Mouse (Mus musculus) cortical plate, adult 2 months (tissue): ENCODE measurements around the gene Pzp. TPM values are rescaled to one million over a fixed set of nuclear protein-coding genes. Genes with fewer than 3 reads are reported as not detected.

Experiments used
- H3K27ac ChIP-seq: fragments of 200-500 bp; 2 replicates; pipeline ENCODE4 v1.5.1; 2012; ENCODE audit warnings: low read length, control low read depth, inconsistent platforms; ENCODE audit not compliant: insufficient read depth
- H3K4me1 ChIP-seq: fragments of 200-500 bp; 2 replicates; pipeline ENCODE4 v1.6.1; 2011; ENCODE audit warnings: low read length; ENCODE audit not compliant: control insufficient read depth, insufficient read depth
- H3K4me3 ChIP-seq: fragments of 200-500 bp; 2 replicates; pipeline ENCODE4 v1.5.1; 2011; ENCODE audit warnings: mild to moderate bottlenecking, low read length, control low read depth; ENCODE audit not compliant: insufficient read depth
- CTCF ChIP-seq: fragments of 200-500 bp; IDR thresholded peaks from 2 replicates; pipeline ENCODE4 v1.5.1; 2011; ENCODE audit warnings: mild to moderate bottlenecking, control low read depth, low read length; ENCODE audit not compliant: insufficient read depth; ENCODE audit errors: extremely low read depth
- POLR2A ChIP-seq: fragments of 200-500 bp; IDR thresholded peaks from 2 replicates; pipeline ENCODE4 v1.6.1; 2011; ENCODE audit warnings: mild to moderate bottlenecking, low read length, control low read depth; ENCODE audit not compliant: insufficient read depth; ENCODE audit errors: extremely low read depth
- polyA plus RNA-seq: library from polyadenylated mRNA; depleted of rRNA; stranded (reverse); fragments of >200 nt; gene quantifications from 2 replicates; pipeline ENCODE4 v1.2.3, GENCODE M21; 2012

Pzp gene
- polyA plus RNA-seq, 1 experiment: not detected

- no peak for TF ChIP-seq CTCF
- TF ChIP-seq POLR2A: no peak
- Histone ChIP-seq H3K4me1 (no peaks in the 10 kb centered on the region), H3K4me3 (no peak overlapping the region), H3K27ac (no peak overlapping the region)
Measured at GRCm38 (mm10) chr6:128528491-128528890, 2.0 kb upstream of the Pzp start.

DNA sequence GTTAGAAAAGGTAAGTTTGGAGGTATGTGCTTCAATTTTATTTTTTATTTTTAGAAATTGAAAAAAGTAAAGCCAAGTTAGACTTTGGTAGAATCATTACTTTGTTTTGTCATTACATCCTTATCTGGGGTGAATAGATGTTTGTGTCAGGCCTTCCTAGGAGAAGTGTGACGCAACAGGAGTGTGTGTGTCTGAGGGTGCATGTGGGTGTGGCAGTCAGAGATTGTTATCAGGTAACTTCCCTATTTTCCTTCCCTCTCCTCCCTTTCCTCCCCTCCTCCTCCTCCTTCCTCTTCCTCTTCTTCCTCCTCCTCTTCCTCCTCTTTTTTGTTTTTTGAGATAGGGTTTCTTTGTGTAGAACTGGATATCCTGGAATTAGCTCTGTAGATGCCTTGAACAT is 590 bp upstream of the Pzp start:
- TF ChIP-seq POLR2A (no peak), CTCF (no peak)
- H3K4me3 ChIP-seq: no peak overlapping the region
- no peaks in the 10 kb centered on the region for H3K4me1 ChIP-seq
- H3K27ac ChIP-seq: no peak overlapping the region

DNA sequence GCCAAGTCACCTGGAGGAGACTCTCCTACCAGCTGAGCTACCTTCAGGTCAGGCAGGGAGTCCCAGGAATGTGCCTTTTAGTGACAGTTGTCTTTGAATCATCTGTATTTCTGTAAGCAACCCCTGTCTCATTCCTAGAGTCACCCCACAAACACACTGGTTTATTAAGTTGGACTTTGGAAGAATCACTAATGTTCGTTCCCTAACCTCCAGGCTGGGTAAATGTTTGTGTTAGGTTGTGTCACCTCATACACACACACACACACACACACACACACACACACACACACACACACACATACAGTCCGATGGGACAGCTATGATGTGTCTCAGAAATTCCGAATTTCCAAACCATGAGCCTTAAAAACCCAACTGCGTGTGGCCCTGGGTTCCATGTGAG is 719 bp downstream of the Pzp start:
- no peak overlapping the region for H3K4me3 ChIP-seq
- no peaks in the 10 kb centered on the region for H3K4me1 ChIP-seq
- no peak overlapping the region for H3K27ac ChIP-seq
- no peak for TF ChIP-seq CTCF
- TF ChIP-seq POLR2A: no peak

DNA sequence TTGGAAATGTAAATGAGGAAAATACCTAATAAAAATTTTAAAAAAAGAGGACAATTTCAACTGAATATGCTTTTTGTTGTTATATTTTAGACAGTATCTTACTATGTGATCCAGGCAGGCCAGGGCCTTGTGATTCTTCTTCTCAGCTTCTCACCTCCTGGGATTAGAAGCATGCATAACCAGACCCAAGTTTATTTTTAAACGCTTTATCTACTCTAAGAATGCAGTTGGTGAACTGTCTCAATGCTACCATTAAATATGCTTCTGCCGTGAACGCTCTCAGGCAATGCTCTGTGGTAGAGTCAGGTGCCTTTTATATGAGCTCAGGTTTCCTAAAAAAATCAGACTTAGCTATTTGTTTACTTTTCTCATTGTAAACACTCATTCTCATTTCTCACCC is 3.2 kb downstream of the Pzp start:
- H3K4me3 ChIP-seq: no peak overlapping the region
- H3K27ac ChIP-seq: no peak overlapping the region
- TF ChIP-seq CTCF (no peak), POLR2A (no peak)
- no peaks in the 10 kb centered on the region for H3K4me1 ChIP-seq

GRCm38 (mm10) chr6:128519159-128519558 is 7.4 kb downstream of the Pzp start:
- Histone ChIP-seq H3K4me3 (no peak overlapping the region), H3K4me1 (no peaks in the 10 kb centered on the region), H3K27ac (no peak overlapping the region)
- TF ChIP-seq CTCF (no peak), POLR2A (no peak)

GRCm38 (mm10) chr6:128505676-128506236 is 20.8 kb downstream of the Pzp start:
- Histone ChIP-seq H3K27ac (no peak overlapping the region), H3K4me1 (peaks cover 1% of the 10 kb centered on the region; the same call in 1 of the 2 replicates), H3K4me3 (no peak overlapping the region)
- TF ChIP-seq POLR2A: no peak

DNA sequence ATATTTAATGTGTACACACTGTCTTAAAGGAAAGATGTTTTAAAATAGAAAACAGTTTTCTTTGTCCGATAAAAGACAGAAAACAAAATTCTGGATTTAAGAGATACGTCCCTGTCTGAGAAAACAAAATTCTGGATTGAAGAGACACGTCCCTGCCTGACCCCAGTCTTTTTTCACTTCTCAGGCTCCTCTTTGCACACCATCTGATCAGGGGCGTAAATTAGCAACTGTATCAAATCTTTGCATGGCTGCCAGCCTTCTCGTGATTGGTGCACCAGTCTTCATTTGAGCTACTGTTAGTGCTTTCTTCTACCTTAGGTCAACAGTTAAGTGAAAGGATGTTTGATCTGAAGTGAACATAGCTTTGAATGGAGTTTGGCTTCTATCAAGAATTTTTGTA is 21.8 kb downstream of the Pzp start:
- no peak overlapping the region for H3K27ac ChIP-seq
- H3K4me3 ChIP-seq: no peak overlapping the region

GRCm38 (mm10) chr6:128495346-128495745 is 31.2 kb downstream of the Pzp start:
- H3K4me3 ChIP-seq: no peak overlapping the region
- TF ChIP-seq POLR2A: no peak
- no peak for TF ChIP-seq CTCF

More for the DNA sequence above, 21.8 kb downstream of the Pzp start:
- TF ChIP-seq CTCF (no peak), POLR2A (no peak)
- H3K4me1 ChIP-seq: peaks cover 1% of the 10 kb centered on the region; the same call in 1 of the 2 replicates

DNA sequence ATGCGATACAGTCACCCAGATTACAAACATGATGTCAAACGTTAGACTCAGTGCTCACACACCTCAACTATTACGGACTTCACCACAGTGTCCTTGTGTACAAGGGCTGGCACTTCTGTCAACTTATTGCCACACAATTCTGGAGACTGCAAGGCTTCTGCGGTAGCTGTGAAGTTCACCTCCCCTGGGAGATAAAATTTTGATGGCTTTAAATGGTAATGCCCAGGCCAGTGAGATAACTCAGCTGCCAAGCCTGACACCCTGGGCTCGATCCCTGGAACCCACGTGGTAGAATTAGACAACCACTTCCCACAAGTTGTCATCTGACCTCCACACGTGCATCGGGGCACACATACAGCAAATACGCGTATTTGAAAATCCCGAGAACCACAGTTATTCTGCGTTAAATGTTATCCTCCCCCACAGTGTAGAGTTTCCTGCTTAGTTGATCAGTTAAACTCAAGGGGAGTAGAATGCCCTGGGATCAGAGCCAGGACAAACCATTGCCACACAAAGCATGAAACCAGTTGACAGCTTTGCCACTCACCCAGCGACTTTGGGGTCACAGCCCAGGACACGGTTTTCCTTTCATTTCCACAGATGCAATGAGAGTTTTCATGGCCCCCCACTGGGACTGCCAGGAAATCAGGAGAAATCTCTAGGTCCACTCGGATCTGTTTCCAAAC is 31.7 kb downstream of the Pzp start:
- Histone ChIP-seq H3K4me3 (no peak overlapping the region), H3K4me1 (no peaks in the 10 kb centered on the region), H3K27ac (no peak overlapping the region)
- no peak for TF ChIP-seq CTCF
- TF ChIP-seq POLR2A: no peak

More at GRCm38 (mm10) chr6:128495346-128495745, 31.2 kb downstream of the Pzp start:
- H3K4me1 ChIP-seq: no peaks in the 10 kb centered on the region
- H3K27ac ChIP-seq: no peak overlapping the region

DNA sequence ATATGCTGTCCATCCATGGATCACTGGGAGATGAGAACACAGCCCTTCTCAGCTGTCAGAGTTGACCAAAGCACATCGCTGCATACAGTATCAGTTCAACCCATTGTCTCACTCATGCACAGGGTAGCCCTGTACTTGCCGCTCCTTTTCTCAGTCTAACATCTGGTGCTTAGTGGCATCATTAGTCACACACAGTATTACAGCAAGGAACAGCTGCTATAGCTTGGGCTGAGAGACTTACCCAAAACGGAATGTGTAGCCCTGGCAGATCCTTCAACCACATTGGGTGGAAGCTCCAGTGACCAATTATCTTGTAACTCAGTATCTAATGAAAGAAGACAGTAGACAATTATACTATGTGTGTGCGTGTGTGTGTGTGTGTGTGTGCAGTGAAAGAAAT is 34.6 kb downstream of the Pzp start:
- Histone ChIP-seq H3K4me3 (no peak overlapping the region), H3K27ac (no peak overlapping the region), H3K4me1 (no peaks in the 10 kb centered on the region)
- TF ChIP-seq POLR2A (no peak), CTCF (no peak)

DNA sequence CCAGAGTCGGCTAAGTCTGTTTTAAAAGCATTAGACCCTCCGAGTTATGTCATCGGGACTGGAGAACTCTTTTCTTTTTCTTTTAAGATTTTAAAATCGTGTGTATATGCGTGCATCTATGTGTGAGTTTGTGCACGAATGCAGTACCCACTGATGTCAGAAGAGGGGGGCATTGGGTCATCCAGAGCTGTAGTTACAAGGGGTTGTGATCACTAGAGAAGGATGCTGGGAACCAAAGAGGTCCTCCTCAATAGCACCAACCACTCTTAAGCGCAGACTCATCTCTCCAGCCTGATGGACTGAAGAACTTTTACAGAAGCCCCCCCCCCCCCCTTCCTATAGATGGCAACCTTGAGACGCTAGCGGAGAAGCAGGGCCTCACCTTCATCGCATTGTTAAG is 36.4 kb downstream of the Pzp start:
- H3K4me3 ChIP-seq: no peak overlapping the region

More for the DNA sequence above, 36.4 kb downstream of the Pzp start:
- Histone ChIP-seq H3K27ac (no peak overlapping the region), H3K4me1 (no peaks in the 10 kb centered on the region)
- no peak for TF ChIP-seq CTCF
- TF ChIP-seq POLR2A: no peak
